Mouse (Mus musculus) cortical plate, adult 2 months (tissue): ENCODE data around the gene Taf6. TPM values are rescaled to one million over a fixed set of nuclear protein-coding genes. Genes with fewer than 3 reads are reported as not detected.

Source experiments
- H3K27ac ChIP-seq: fragments of 200-500 bp; 2 replicates; pipeline ENCODE4 v1.5.1; 2012; ENCODE audit warnings: low read length, control low read depth, inconsistent platforms; ENCODE audit not compliant: insufficient read depth
- H3K4me1 ChIP-seq: fragments of 200-500 bp; 2 replicates; pipeline ENCODE4 v1.6.1; 2011; ENCODE audit warnings: low read length; ENCODE audit not compliant: control insufficient read depth, insufficient read depth
- H3K4me3 ChIP-seq: fragments of 200-500 bp; 2 replicates; pipeline ENCODE4 v1.5.1; 2011; ENCODE audit warnings: mild to moderate bottlenecking, low read length, control low read depth; ENCODE audit not compliant: insufficient read depth
- CTCF ChIP-seq: fragments of 200-500 bp; IDR thresholded peaks from 2 replicates; pipeline ENCODE4 v1.5.1; 2011; ENCODE audit warnings: mild to moderate bottlenecking, control low read depth, low read length; ENCODE audit not compliant: insufficient read depth; ENCODE audit errors: extremely low read depth
- POLR2A ChIP-seq: fragments of 200-500 bp; IDR thresholded peaks from 2 replicates; pipeline ENCODE4 v1.6.1; 2011; ENCODE audit warnings: mild to moderate bottlenecking, low read length, control low read depth; ENCODE audit not compliant: insufficient read depth; ENCODE audit errors: extremely low read depth
- polyA plus RNA-seq: library from polyadenylated mRNA; depleted of rRNA; stranded (reverse); fragments of >200 nt; gene quantifications from 2 replicates; pipeline ENCODE4 v1.2.3, GENCODE M21; 2012

Gene Taf6
- polyA plus RNA-seq, 1 experiment = 54.3 TPM

DNA sequence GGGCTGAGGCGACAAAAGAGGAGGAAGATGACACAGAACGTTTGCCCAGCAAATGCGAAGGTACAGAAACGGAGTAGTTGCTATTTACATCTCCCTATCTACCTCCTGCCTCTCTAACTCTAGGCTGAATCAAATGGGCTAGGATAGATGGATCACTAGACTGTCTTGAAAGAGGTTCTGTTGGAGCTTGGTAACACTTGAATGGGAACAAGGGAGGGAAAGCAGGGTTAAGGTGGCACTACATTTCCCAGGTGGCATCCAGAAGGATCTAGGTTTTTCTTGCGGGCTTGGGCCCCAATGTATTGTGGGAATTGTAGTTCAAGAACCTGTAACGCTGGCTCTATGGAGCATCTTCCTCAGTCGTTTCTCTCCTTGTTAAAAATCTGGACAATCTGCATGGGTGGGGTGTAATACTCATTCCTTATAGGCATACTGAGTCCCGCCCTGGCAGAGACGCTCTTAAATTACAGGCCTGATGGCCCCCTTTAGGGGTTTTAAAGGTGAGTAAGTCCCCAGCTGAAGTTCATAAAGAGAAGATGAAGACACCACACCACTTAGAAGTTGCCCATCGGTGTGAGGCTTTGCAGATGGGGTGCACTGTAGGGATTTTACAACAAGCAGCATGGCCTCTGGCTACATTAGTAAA is 533 bp upstream of the Taf6 start:
- TF ChIP-seq POLR2A (0 out of 2 replicates have a peak, but pooled peaks have one; percentile 18), CTCF (no peak)
- Histone ChIP-seq H3K4me1 (no peaks in the 10 kb centered on the region), H3K4me3 (peak overlapping the region; percentile 71), H3K27ac (peak overlapping the region; percentile 65)

DNA sequence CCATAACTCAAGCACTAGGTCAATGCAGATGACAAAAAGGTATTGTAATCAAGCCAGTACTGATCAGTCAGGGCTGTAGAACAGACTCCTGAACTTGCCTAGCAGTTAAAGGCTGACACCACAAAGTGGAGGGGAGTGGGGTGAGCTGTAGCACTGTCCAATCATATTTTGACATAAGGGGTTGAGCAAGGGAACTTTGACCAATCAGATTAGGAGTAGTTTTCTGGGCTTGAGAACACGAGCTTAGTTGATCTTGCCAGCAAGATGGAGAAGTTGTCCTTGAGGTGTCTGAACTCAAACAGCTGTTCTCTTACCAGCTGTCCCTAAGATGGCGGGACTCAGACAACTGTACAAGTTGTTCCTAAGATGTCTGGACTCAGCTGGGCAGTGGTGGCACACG is 14.0 kb downstream of the Taf6 start:
- no peak overlapping the region for H3K4me3 ChIP-seq
- TF ChIP-seq CTCF = no peak
- no peak for TF ChIP-seq POLR2A

GRCm38 (mm10) chr5:138171695-138172491 is 15.4 kb downstream of the Taf6 start, which contains the start of the genes Ap4m1 and Mcm7:
Gene Ap4m1 (plus strand): TSS chr5:138172002.
Gene Mcm7 (minus strand): TSS chr5:138172422.
- TF ChIP-seq POLR2A = 0 out of 2 replicates have a peak, but pooled peaks have one; percentile 31
- TF ChIP-seq CTCF = no peak
- Histone ChIP-seq H3K27ac (peak within 1 kb of the TSS; percentile 87), H3K4me1 (no peaks in the 10 kb centered on the region), H3K4me3 (peak within 1 kb of the TSS; percentile 68)

More for the DNA sequence above, 14.0 kb downstream of the Taf6 start:
- Histone ChIP-seq H3K27ac (no peak overlapping the region), H3K4me1 (no peaks in the 10 kb centered on the region)

DNA sequence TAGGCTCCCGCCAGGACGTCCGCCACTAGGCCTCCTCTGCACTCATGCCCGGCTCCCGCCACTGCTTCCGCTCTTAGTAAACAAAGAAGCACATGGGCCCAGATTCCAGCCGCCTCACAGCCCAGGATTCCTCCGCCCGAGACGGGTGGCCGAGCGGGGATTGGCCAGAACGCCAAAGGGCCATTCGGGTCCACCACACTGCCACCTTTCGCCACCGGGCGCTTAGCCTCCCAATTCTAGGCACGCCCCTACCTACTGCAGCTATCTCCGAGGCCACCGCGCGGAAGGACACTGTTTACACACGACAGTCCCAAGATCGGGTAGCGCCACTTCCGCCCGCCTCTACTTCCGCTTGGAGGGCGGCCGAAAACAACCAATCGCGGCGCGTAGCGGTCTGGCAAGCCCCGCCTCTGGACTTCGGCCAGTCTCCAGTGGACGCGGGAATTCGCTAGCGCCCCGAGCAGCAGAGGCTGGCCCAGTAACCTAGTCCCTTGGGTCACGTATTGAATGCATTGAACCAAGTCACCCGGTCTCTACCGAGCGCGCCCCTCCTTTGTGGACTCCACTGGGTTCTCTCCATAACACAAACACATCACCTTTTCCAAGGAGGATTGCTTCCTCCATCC is 16.2 kb downstream of the Taf6 start:
- peak overlapping the region; percentile 87 for H3K27ac ChIP-seq
- no peaks in the 10 kb centered on the region for H3K4me1 ChIP-seq
- H3K4me3 ChIP-seq = peak overlapping the region; percentile 68
- TF ChIP-seq POLR2A (peak; percentile 2; the same call in 1 of the 2 replicates), CTCF (no peak)

- Histone ChIP-seq H3K4me1 (no peaks in the 10 kb centered on the region), H3K4me3 (no peak overlapping the region), H3K27ac (no peak overlapping the region)
- TF ChIP-seq POLR2A = no peak
- no peak for TF ChIP-seq CTCF
These were observed 21.7 kb downstream of the Taf6 start for GRCm38 (mm10) chr5:138165594-138165993.

DNA sequence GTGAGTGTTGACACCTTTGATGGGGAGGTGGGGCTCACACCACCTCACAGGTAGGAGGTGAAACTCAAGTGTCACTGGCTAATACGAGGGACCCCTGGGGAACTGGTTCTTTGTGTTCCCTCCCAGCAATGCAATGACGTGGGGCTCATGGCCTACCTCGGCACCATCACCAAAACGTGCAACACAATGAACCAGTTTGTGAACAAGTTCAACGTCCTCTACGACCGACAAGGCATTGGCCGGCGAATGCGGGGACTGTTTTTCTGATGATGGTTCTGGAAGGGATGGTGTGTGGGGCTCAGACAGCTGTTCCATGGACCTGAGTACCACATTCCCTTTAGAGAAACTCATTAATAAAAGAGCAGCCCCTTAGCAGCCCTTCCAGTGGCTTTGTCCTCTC is 23.6 kb downstream of the Taf6 start:
- H3K4me1 ChIP-seq = no peaks in the 10 kb centered on the region
- no peak overlapping the region for H3K4me3 ChIP-seq
- TF ChIP-seq POLR2A (no peak), CTCF (no peak)
- no peak overlapping the region for H3K27ac ChIP-seq

DNA sequence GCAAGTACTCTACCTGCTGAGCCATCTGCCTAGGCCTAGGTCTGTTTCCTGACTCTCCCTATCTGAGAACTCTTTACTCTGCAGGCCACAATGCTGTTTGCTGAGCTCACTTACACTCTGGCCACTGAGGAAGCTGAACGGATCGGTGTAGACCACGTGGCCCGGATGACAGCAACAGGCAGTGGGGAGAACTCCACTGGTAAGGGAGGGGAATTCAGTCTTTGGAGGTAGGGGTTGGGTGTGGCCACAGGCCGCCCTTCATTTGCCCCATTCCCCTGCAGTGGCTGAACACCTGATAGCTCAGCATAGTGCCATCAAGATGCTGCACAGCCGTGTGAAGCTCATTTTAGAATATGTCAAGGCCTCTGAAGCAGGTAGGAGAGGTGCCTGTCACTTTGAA is 24.2 kb downstream of the Taf6 start:
- H3K4me3 ChIP-seq = no peak overlapping the region
- no peak for TF ChIP-seq POLR2A
- no peak for TF ChIP-seq CTCF
- no peaks in the 10 kb centered on the region for H3K4me1 ChIP-seq
- no peak overlapping the region for H3K27ac ChIP-seq

- H3K4me1 ChIP-seq = no peaks in the 10 kb centered on the region
- H3K27ac ChIP-seq = 0 out of 2 replicates have a peak within 1 kb of the TSS, but pooled peaks have one; percentile 25
- H3K4me3 ChIP-seq = peak within 1 kb of the TSS; percentile 87
- TF ChIP-seq POLR2A (peak; percentile 86), CTCF (no peak)
These were observed 26.2 kb downstream of the Taf6 start, which contains the start of gene Cops6 for GRCm38 (mm10) chr5:138160842-138161665. Gene Cops6 (plus strand): TSS chr5:138161071.
